Mouse (Mus musculus) embryo, embryonic 10 days (tissue): Measurements from ENCODE around the gene Xpot.

Experiments used
- DNase-seq: peaks from one replicate; pipeline ENCODE4 v3.0.0-alpha.2; 2015; ENCODE audit warnings: low spot score

Gene Xpot

DNA sequence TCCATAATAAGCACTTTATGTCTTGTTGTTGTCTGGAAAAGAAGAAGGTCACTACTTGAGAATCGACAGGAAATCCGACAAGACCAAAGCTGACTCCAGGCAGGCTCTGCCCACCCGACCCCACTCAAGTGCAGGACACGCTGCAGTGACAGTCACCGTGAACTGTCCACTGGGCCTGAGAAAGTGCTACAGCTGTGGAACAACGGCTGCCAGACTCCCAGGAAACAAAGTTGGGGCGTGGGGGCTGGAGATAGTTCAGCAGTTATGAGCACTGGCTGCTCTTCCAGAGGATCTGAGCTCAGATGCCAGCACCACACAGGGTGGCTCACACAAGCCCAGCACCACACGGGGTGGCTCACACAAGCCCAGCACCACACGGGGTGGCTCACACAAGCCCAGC, 49.8 kb downstream of the Xpot start:
- no peak for DNase-seq

DNA sequence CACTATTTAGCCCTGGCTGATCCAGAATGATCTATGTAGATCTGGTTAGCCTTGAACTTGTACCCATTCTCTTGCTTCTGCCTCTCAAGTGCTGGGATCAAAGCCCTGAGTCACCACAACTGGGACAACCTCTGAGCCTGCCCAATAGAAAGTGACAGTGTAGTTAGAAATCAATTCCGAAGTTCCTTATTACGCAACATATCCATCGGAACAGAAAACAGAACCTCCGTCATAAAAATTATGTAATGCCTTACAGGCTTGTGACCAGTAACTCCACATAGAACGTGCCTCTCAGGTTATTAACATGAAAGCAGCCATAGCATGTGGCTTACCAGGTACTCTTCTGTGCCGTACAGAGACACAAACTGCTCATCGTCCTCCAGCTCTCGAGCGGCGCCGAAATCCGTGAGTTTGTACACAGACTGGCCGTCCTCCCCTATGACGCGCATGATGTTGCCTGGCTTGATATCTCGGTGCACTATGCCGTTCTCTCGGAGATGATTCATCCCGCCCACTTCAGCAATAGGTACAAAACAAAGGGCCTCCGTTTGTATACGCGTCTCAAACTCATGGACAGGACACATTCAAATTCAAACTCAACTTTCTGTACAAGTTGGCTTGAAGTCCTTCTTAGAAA, 54.5 kb downstream of the Xpot start:
- no peak for DNase-seq

DNA sequence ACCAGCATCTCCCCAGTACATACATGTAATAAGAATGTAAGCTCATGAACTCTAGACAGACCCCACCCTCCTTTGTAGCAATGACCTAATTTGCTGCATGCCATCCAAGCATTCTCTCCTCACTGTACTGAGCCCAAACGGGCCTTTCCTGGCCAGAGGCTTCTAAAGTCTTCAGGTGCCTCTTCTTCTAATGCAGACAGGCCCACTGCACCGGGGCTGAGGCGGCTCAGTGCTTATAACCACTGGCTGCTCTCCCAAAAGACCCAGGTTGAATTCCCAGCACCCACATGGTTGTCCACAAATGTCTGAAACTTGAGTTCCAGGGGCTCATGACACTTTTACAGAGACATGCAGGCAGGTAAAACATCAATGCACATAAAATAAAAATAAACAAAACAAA, 55.1 kb downstream of the Xpot start:
- no peak for DNase-seq

DNA sequence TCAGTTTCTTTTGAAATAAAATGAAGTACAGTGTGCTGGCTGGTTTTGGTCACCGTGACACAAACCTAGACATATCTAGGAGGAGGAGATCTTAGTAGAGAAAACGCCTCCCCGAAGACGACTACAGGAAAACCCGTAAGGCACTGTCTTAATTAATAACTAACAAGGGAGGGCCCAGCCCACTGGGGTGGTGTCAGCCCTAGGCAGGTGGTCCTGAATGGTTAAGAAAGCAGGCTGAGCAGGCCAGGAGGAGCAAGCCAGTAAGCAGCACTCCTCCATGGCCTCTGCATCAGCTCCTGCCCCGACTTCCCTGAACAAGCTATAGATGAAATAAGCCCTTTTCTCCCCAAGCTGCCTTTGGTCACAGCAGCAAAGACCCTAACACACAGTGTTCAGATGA, 56.3 kb downstream of the Xpot start:
- no peak for DNase-seq

DNA sequence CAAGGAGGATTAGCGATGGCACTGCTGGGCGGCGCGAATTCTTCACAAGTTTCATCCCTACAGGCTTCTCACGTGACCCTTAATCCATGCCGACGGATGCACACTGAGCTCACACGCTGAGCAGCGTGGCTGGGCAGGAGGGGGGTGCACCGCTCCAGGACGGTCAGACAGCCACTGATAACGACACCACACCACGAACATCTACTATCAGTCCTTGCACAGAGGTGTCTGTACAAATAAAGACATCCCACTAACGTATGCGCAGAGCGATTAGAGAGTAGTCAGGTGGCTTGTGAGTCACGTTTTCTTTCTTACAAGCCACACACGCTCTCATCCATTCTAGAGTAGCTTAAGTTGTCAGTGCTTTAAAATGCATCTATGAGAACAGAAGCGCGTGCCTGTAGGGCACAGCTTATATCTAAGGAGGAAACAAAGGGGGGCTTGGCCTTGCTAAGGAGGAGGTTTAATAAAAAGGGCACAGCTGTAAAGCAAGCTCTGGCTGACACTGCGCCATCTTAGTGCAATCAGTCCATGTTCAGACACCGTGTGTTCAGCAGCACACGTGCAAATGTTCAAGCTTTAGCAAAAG, 57.0 kb downstream of the Xpot start:
- DNase-seq = peak; percentile 81

DNA sequence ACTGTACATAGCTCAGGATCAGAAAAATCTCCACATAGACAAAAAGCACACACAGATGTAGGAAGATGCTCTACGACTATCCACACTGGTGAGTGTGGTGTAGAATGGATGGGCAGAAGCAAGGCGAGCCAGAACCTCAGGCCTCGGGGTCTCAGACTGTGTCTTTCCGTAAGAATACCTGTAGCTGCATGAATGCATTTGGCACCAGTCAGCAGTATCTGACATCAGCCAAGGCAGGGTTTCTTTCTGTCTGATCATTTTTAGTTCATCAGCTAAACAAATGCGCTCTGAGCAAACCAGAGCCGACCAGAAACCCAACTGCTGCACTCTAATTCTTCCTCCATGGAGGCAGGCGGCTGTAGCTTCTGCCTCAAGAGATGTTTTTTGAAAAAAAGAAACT, 57.6 kb downstream of the Xpot start:
- no peak for DNase-seq

DNA sequence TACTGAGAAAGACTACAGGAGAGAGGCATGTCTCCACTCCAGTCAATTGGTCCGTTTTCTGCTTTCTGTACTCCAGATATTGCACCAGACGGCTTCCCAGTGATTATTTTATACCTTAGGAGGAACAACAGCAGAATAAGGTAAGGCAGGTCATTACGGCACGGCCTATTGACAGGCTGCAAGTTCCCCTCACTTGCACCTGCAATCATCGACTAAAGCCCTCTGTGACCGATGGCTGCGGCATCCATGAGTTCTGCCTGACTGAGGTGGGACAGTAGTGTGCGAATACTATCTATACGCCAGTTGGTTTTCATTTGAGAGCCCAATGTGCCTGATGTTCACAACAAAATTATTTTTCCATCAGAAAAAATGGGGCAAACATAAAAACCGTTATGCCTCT, 58.1 kb downstream of the Xpot start:
- DNase-seq = no peak

DNA sequence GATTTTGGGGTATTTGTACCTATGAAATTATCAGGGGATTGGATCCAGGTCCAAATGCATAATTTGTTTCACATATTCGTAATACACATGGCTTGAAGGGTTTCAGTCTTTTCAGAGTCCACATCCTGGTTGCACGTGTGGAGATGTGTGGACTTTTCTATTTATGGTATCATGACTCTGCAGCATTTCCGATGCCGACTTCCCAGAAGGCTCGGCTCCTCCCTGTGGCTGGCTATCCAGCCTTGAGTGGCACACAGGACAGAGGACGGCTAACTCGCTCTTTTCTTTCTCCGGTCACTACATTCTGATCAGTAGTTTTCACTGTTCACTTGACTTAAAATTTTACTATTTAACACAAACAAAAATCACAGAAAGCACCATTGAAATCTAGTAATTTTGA, 61.7 kb downstream of the Xpot start:
- DNase-seq = no peak

DNA sequence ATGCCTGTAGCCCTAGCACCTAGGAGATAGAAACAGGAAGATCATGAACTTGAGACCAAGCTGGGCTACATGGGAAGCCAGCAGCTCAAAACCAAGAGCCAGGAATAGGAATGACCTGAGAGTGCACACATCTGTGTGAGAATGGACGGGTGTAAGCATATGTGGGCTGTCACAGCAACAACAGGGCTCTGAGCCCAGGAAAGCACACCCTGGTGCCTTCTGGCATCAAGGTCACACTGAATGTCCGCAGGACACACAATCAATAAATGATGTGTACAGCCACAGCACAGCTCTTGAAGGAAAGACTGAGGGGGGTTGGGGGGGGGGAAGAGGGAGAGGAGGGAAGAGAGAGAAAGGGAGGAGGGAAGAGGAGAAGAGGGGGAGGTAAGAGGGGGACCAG, 67.9 kb downstream of the Xpot start:
- DNase-seq = no peak

DNA sequence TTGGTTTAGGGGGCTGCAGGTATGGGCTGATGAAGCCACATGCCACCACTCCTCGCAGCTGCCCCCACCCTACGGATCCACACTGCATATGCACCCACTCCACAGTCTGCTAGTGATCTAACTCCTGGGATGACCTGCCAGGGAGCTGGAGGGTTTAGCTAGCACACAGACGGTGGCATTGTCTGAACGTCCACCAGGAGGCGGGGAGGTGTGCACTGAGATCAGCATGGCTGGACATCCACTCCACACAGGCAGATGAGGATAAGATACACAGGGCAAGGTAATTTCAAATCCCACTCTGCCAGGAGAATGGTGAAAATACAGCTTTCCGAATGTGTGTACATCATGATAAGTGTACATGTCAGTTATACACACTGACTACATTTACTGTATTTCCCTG, 69.9 kb downstream of the Xpot start:
- DNase-seq = no peak

DNA sequence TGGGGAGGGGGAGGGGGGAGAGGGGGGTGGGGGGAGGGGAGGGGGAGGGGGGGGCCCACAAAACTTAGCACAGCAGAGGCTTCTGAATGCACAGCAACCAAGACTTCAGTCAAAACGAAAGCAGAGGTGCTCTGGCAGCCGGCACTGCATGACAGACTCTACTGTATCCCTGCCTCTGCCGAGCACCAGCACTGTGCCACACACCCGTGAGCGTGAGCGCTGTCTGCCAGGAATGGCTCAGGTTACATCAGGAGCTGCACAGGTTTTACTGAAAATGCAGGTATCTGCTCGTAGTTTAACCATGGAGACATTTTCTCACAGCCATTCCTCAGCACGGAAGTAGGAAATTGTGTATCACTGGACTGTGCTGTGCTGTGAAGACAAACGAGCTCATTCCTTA, 75.8 kb downstream of the Xpot start:
- no peak for DNase-seq

DNA sequence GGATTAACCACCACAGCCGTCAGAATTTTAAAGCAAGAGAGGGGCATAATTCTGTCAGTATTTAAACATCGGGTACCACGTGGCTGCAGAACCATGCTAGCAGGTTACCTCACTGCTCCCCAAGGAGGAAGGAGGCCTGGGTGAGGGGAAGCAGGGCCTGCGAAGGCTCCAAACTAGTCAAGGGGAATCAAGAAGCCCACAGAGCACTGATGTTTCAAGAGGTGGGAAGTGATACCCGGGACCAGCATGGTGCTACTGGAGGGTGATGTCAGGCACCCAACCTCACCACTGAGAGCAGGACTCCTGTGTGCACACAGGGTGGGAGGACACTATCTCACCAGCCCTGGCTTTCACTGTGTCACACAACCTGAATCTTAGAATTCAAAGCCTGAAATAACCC, 76.5 kb downstream of the Xpot start:
- no peak for DNase-seq

DNA sequence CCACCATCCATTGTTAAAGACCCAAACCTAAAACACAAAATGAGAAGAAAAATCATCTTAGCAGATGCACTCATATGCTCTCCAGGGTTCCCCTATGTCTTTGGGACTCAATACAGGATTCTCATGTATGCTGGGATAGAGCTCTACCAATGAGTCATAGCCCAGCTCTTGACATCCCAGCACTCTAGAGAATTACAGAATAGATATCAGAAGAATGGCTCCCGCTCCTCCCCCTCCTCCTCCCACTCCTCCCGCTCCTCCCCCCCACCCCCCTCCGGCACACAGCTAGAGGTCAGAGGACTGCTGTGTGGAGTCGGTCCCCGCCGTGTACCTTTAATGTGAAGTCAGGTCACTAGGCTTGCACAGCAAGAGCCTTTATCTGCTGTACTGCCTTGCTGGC, 79.0 kb downstream of the Xpot start:
- DNase-seq = no peak

DNA sequence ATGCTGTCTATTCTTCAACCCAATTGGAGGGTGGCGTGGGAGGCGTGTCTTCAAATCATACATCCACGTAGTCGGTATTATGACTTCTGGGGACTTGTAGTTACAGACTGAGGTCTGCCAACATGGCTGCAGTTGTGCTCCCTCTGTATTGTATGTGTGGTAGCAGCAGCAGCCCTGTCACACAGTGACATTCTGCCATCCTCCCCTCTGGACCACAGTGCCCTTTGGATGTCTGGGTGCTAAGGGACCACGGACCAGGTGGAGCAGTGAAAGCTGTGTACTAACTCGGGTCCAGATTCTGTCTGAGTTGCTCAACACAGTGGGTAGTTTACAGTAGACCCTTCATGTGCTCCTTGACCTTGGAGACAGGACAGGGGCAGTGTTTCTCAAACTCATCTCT, 82.6 kb downstream of the Xpot start:
- no peak for DNase-seq

DNA sequence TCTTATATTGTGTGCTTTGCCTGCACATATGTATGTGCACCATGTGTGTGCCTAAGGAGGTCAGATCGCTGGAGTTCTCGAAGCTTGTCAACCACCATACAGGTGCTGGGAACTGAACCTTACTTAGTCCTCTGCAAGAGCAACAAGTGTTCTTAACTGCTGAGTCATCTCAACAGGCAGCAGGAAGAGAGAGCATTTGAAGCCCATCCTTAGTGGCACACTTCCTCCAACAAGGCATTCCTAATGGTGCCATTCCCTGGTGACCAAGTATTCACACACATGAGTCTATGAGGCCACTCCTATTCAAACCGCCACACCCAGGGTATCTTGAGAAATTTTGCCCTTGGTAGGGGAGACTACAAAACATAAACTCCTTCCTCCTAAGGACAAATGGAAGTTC, 84.0 kb downstream of the Xpot start:
- no peak for DNase-seq
